8 mouse cellular contexts compared by ENCODE assay signal in the genomic region with DNA sequence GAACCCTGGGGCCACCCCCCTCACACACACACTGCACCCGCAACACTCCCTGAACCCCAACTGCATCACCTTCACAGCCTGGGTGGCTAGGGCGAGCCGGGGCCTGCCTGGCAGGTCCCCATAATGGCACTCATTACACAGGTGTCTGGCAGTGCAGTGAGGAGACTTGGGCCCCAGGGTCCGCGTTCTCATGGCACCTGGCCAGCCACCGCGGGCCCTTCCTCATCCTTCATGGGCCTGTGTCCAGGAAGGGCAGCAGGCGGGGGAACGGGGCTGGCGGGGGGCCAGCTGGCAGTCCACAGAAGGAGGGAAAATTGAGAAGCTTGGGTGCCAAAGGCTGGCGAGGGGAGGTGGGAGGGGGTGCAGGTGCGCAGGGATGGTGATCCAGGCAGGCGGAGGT.
DNase-seq lines count a peak whose midpoint lies in the region.

No protein-coding gene starts in this region.

- intact Hi-C loops in left cerebral cortex, postnatal 4 days (cut with DNase I) = no loop called here

- peak; percentile 77 to 78 for DNase-seq in cerebellum, postnatal 14 days
- no peak for DNase-seq in cerebellum, adult 11 months
- DNase-seq in left cerebral cortex, postnatal 4 days = peak; percentile 92
- no peak for DNase-seq in left cerebral cortex, adult 9 months (ENCODE audit: low spot score in 2 of 2)
- peak; percentile 60 for DNase-seq in MN1 (ENCODE audit: low spot score)
- peak; percentile 87 to 95 for DNase-seq in kidney, postnatal 25 days
- DNase-seq in gastrocnemius, postnatal 25 days = no peak
- no peak for DNase-seq in ovary, postnatal 10 days (ENCODE audit: low spot score)

Comparison
In these comparisons a context has a peak if more than half of its experiments do, and no peak if none do; other contexts are left out.
1. DNase-seq: peak in cerebellum, postnatal 14 days (2 of 2), left cerebral cortex, postnatal 4 days (single experiment), MN1 (single experiment) and kidney, postnatal 25 days (2 of 2); none in cerebellum, adult 11 months (single experiment), left cerebral cortex, adult 9 months (0 of 2), gastrocnemius, postnatal 25 days (single experiment) and ovary, postnatal 10 days (single experiment).